17 mouse cellular contexts compared by ENCODE assay signal in the genomic region with DNA sequence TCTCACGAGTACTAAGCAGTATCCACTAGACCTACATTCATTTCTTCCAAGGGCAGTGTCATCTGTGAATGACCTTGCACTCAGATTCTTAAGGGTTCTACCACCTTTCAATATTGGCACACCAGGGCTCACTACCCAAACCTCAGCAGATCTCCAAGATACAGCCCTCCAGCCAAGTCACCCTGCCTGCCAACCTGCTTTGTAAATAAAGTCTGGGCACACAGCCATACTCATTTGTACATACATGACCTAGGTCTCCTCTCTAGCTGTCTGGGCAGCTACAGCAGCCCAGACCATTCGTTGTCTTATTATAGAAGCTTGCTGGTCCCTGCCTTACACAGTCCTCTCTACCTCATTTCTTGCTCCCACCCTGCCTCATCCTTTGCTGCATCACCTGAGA. TPM values are rescaled to one million over a fixed set of nuclear protein-coding genes. Genes with fewer than 3 reads are reported as not detected.
DNase-seq lines count a peak whose midpoint lies in the region; ATAC-seq and TF ChIP-seq lines count a peak whose summit lies in the region.
"Had no signal": no experiment of that assay in that cellular context is flagged by ENCODE, and none has a peak within 500 bp of the region (broad histone marks: within the 10 kb centered on the region; RNA-seq: fewer than 3 reads in every experiment).

No protein-coding gene starts in this region.

- peak; percentile 41 to 45 for DNase-seq in heart, adult 18-20 months
- DNase-seq in kidney, adult 2 months: peak; percentile 21
- peak; percentile 29 for DNase-seq in lung, postnatal 25 days (ENCODE audit: low spot score)
- DNase-seq in lung, adult 2 months: no peak
- DNase-seq in forebrain, postnatal 0 days: no peak
- DNase-seq: adrenal gland, postnatal 25 days; cerebellum, adult 11-12 months; thymus, postnatal 25 days had no signal

- ATAC-seq in heart, embryonic 12.5 days (ENCODE audit: insufficient number of reproducible peaks, low FRiP score): no peak
- no peak for ATAC-seq in kidney, embryonic 15.5 days (replicated peaks; ENCODE audit: low FRiP score)
- ATAC-seq in forebrain, postnatal 0 days: no peak
- ATAC-seq: hindbrain, postnatal 0 days; intestine, postnatal 0 days; liver, embryonic 12.5 days; midbrain, embryonic 16.5 days had no signal

- H3K9ac ChIP-seq in heart, embryonic 12.5 days: no peak overlapping the region
- H3K9ac ChIP-seq in kidney, embryonic 15.5 days: no peak overlapping the region
- no peak overlapping the region for H3K9ac ChIP-seq in forebrain, postnatal 0 days
- H3K9ac ChIP-seq: liver, embryonic 12.5 days; neural tube, embryonic 15.5 days had no signal

- WGBS in heart, embryonic 12.5 days: 69% methylated on average over 2 of the region's 2 CpGs
- WGBS in kidney, adult 2 months: 55% methylated on average over 2 of the region's 2 CpGs
- WGBS in kidney, embryonic 15.5 days: 81% methylated on average over 2 of the region's 2 CpGs
- WGBS in lung, adult 2 months: 38% methylated on average over 2 of the region's 2 CpGs
- WGBS in forebrain, postnatal 0 days: 64% methylated on average over 2 of the region's 2 CpGs

- no peak overlapping the region for H3K4me3 ChIP-seq in heart, embryonic 12.5 days
- no peak overlapping the region for H3K4me3 ChIP-seq in kidney, adult 2 months (ENCODE audit: insufficient read depth, low read depth, low read length)
- no peak overlapping the region for H3K4me3 ChIP-seq in kidney, embryonic 15.5 days (replicated peaks)
- no peak overlapping the region for H3K4me3 ChIP-seq in lung, adult 2 months (replicated peaks; ENCODE audit: extremely low read depth, low read depth, low read length)
- H3K4me3 ChIP-seq in forebrain, postnatal 0 days (ENCODE audit: low read depth, low read length): no peak overlapping the region
- H3K4me3 ChIP-seq: forebrain, embryonic 10.5 days; limb, embryonic 10.5 days; liver, embryonic 12.5 days; neural tube, embryonic 15.5 days had no signal

- H3K36me3 ChIP-seq in heart, embryonic 12.5 days: no peaks in the 10 kb centered on the region
- H3K36me3 ChIP-seq in kidney, adult 2 months (ENCODE audit: control insufficient read depth, insufficient read depth, low read length): no peaks in the 10 kb centered on the region
- no peaks in the 10 kb centered on the region for H3K36me3 ChIP-seq in kidney, embryonic 15.5 days
- no peaks in the 10 kb centered on the region for H3K36me3 ChIP-seq in forebrain, postnatal 0 days (ENCODE audit: insufficient read depth)
- H3K36me3 ChIP-seq: forebrain, embryonic 10.5 days; limb, embryonic 10.5 days; liver, embryonic 12.5 days; neural tube, embryonic 15.5 days had no signal

- no peak overlapping the region for H3K4me2 ChIP-seq in heart, embryonic 12.5 days
- no peak overlapping the region for H3K4me2 ChIP-seq in kidney, embryonic 15.5 days
- H3K4me2 ChIP-seq in forebrain, postnatal 0 days (ENCODE audit: low read depth): no peak overlapping the region
- H3K4me2 ChIP-seq: liver, embryonic 12.5 days; neural tube, embryonic 15.5 days had no signal

- TF ChIP-seq CTCF in kidney, adult 2 months (conservative IDR thresholded peaks at IDR 0.05; ENCODE audit: insufficient read depth, insufficient read length, low read depth, low read length): no peak
- no peak for TF ChIP-seq CTCF in lung, adult 2 months (IDR thresholded peaks at IDR 0.05; ENCODE audit: insufficient read depth, low read length)
- TF ChIP-seq CTCF in forebrain, postnatal 0 days (IDR thresholded peaks at IDR 0.05; ENCODE audit: low read depth): no peak

- H3K27ac ChIP-seq in heart, embryonic 12.5 days (ENCODE audit: poor library complexity, severe bottlenecking): no peak overlapping the region
- no peak overlapping the region for H3K27ac ChIP-seq in kidney, adult 2 months (ENCODE audit: insufficient read depth, low read depth, low read length)
- no peak overlapping the region for H3K27ac ChIP-seq in kidney, embryonic 15.5 days
- no peak overlapping the region for H3K27ac ChIP-seq in forebrain, postnatal 0 days (ENCODE audit: low read depth, low read length)
- H3K27ac ChIP-seq: forebrain, embryonic 10.5 days; hindbrain, postnatal 0 days; limb, embryonic 10.5 days; liver, embryonic 12.5 days; neural tube, embryonic 15.5 days had no signal

- H3K9me3 ChIP-seq in heart, embryonic 12.5 days (replicated peaks): no peaks in the 10 kb centered on the region
- H3K9me3 ChIP-seq in kidney, embryonic 15.5 days (replicated peaks): no peaks in the 10 kb centered on the region
- no peaks in the 10 kb centered on the region for H3K9me3 ChIP-seq in forebrain, postnatal 0 days (ENCODE audit: low read length)
- H3K9me3 ChIP-seq: forebrain, embryonic 10.5 days; limb, embryonic 10.5 days; liver, embryonic 12.5 days; neural tube, embryonic 15.5 days had no signal

- H3K4me1 ChIP-seq in heart, embryonic 12.5 days (replicated peaks): no peaks in the 10 kb centered on the region
- H3K4me1 ChIP-seq in kidney, adult 2 months (ENCODE audit: control insufficient read depth, insufficient read depth, low read length): no peaks in the 10 kb centered on the region
- no peaks in the 10 kb centered on the region for H3K4me1 ChIP-seq in kidney, embryonic 15.5 days
- no peaks in the 10 kb centered on the region for H3K4me1 ChIP-seq in lung, adult 2 months (ENCODE audit: control insufficient read depth, insufficient read depth, low read length)
- H3K4me1 ChIP-seq in forebrain, postnatal 0 days (ENCODE audit: insufficient read depth): no peaks in the 10 kb centered on the region
- H3K4me1 ChIP-seq: limb, embryonic 10.5 days; liver, embryonic 12.5 days; neural tube, embryonic 15.5 days had no signal

- H3K27me3 ChIP-seq in heart, embryonic 12.5 days (replicated peaks): 0 out of 2 replicates have a peak, but pooled peaks cover 2% of the 10 kb centered on the region
- H3K27me3 ChIP-seq in kidney, adult 2 months (replicated peaks; ENCODE audit: control insufficient read depth, insufficient read depth, low read length): no peaks in the 10 kb centered on the region
- no peaks in the 10 kb centered on the region for H3K27me3 ChIP-seq in kidney, embryonic 15.5 days
- H3K27me3 ChIP-seq in forebrain, postnatal 0 days (ENCODE audit: insufficient read depth, low read length): no peaks in the 10 kb centered on the region
- H3K27me3 ChIP-seq: liver, embryonic 12.5 days; neural tube, embryonic 15.5 days had no signal

- TF ChIP-seq POLR2A in kidney, adult 2 months (IDR thresholded peaks at IDR 0.05; ENCODE audit: low read depth, low read length): no peak
- TF ChIP-seq POLR2A in lung, adult 2 months (IDR thresholded peaks at IDR 0.05; ENCODE audit: borderline replicate concordance, extremely low read depth, low read depth, low read length): no peak

RNA-seq across cellular contexts. Expression of gene Btbd11, which starts 15.3 kb away (rescaled TPM):
- 1 to 10 TPM; 3.2 to 4.8 TPM for total RNA-seq in heart, adult 18-20 months (2021)
- 0.98 and 1.2 TPM in 2 replicates for polyA plus RNA-seq in heart, embryonic 12.5 days (2016; fragmentation: Nextera tagmentation; extraction: Ambion mirVana)
- 3.9 and 4.1 TPM in 2 replicates for polyA plus RNA-seq in kidney, adult 2 months (2012; rRNA removed)
- 12.2 and 14.5 TPM in 2 replicates for polyA plus RNA-seq in kidney, embryonic 15.5 days (2015; fragmentation: Nextera tagmentation; extraction: Ambion mirVana)
- 2.3 and 3.8 TPM in 2 replicates for polyA plus RNA-seq in lung, adult 2 months (2012; rRNA removed)
- 17.6 and 22.5 TPM in 2 replicates for total RNA-seq in forebrain, postnatal 0 days (2014; rRNA removed)
- polyA plus RNA-seq in forebrain, postnatal 0 days (2015; fragmentation: Nextera tagmentation; extraction: Ambion mirVana): 7.5 and 9.9 TPM in 2 replicates

Comparison
In these comparisons a context has a peak if more than half of its experiments do, and no peak if none do; other contexts are left out.
1. DNase-seq: peak in heart, adult 18-20 months (2 of 2), kidney, adult 2 months (single experiment) and lung, postnatal 25 days (single experiment); none in lung, adult 2 months (single experiment) and forebrain, postnatal 0 days (single experiment).